Mouse (Mus musculus) heart, postnatal 25 days (tissue): Measurements from ENCODE around the gene Prrx1. TPM values are rescaled to one million over a fixed set of nuclear protein-coding genes. Genes with fewer than 3 reads are reported as not detected.

Source experiments
- DNase-seq: peaks from one replicate; pipeline ENCODE4 v3.0.0; 2022; ENCODE audit warnings: low spot score
- intact Hi-C: fragments of 180-260 bp; cut with DNase I; formaldehyde crosslinking; loops from one replicate; pipeline ENCODE4 v1.15.1; 2025
- total RNA-seq, 2 experiments: library from RNA; stranded (reverse); gene quantifications; 2 replicates each; pipeline ENCODE4 v1.2.3; 2021

The Prrx1 gene
- total RNA-seq, 2 experiments from 2014 or later = 32.7 to 35.6 TPM

- no peak for DNase-seq
- intact Hi-C loops = loop anchor here (5.0 kb wide), 1 partner anchor 88 kb away; the partner anchor contains the start of gene Gorab
Observed at GRCm38 (mm10) chr1:163313921-163314725, 613 bp upstream of the Prrx1 start.

DNA sequence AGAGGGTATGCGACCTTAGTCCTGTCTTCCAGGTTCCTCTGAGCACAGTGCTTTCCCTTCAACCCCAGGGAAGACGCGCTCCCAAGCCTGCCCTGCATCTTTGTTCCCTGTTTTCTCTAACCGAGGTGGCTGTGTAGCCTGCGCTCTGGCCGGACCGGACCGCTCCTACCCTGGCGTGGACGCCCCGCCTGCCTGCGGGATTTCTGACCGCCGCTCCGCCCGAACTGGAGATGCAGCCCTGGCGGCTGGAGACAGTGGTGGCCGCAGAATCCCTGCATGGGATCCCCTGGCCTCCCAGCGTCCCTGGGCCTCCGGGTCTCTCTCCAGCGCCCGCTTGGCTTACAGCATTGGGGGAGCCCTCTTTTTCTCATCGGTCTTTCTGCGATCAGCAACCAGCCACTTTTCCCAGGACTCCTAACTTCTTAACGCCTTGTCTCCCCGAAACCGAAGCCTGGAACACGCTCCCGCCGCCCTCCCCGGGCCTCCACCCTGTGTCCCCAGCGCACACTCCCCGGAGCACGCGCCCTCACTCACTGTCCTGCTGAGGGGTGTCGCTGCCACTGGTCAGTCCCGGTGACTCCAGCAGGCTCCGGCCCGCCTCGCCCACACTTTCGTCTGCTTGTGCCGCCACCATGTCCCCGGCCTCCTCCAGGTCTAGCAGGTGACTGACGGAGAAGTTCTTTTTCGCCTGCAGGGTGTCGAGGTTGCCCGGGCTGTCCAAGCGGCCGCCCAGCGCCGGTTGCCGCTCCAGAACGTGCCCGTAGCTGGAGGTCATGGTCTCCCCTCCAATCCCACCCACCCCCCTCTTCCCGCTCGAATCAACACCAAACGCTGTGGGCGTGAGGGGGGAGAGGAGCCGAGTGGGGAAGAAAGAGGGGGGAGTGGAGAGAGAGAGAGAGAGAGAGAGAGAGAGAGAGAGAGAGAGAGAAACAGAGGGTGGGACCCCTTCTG is 1.4 kb downstream of the Prrx1 start:
- DNase-seq = peak; percentile 46
- intact Hi-C loops = loop anchor here (5.0 kb wide), 1 partner anchor 90 kb away; the partner anchor contains the start of gene Gorab

DNA sequence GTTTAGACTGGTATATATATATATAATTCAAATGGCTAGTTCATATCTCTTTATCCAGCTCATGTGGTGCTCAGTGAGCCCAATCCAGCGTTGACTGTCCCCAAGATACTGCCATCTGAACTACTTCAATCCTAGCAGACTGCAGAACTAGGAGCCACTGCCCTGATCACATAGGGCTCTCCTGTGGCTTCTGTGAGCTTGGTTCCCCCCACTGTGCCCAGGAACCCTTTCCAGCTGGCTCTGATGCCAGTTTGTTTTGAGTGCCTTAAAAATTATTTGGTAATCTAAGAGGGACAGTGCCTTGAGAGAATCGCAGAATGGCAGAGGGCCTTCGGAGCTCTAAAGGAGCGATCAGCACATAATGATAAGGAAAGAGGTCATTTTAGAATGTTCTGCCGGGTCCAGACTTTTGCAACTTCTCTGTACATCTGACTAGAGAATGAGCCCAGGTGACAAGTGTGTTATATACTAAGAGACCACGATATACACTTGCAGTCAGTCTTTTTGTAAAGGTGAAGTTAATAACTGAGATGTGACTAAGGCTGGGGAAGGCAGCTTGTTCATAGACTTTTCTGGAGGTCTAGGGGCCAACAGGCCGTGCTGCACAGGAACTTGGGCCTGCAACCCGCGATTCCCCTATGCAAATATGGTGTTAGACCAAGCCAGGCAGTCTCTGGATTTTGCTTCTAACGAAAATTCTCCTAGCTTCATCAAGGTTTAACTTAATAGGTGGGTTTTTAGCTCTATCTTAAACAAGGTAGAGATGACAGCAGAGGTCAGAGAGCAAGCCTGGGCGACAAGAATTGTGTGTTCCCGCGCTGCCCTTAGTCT is 2.3 kb downstream of the Prrx1 start:
- intact Hi-C loops = loop anchor here (5.0 kb wide), 1 partner anchor 91 kb away; the partner anchor contains the start of gene Gorab
- DNase-seq = no peak

DNA sequence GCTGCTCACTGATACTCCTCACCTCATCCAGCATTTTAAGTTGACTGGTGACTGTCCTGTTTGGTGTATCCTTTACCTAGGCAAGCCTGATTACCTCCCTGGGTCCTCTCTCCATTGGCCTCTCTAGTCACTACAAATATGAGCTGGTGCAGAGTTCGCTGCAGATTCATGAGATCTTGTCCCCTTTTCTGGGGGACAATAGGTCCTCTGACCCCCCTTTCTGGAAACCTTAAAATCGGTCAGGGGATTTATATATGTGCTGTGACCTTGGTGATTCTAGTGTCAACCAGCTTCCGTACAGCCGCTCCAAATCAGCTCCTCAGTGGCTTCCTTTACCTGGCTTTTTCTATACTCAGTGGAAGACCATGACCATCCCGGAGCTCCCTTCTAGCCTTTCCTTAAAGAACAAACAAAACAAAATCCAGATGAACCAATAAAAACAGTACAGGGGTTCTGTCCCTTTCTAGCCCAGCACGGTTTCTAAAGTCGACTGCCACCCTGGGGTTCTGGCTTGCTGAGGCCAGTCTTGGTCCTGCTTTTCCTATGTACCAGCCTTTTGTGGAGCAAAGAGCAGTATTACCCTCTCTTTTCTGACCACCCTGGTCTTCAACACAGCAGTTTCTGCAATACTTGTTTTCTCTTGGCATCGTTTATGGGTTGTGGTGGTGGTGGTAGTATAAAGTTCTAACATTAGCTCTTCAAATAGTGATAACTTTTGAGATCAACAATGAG is 3.3 kb downstream of the Prrx1 start:
- intact Hi-C loops = loop anchor here (5.0 kb wide), 1 partner anchor 92 kb away; the partner anchor contains the start of gene Gorab
- DNase-seq = no peak

- intact Hi-C loops = no loop called here
- DNase-seq = no peak
Observed at GRCm38 (mm10) chr1:163309466-163309865, 4.0 kb downstream of the Prrx1 start.

GRCm38 (mm10) chr1:163308631-163309030 is 4.9 kb downstream of the Prrx1 start:
- intact Hi-C loops = no loop called here
- DNase-seq = no peak

DNA sequence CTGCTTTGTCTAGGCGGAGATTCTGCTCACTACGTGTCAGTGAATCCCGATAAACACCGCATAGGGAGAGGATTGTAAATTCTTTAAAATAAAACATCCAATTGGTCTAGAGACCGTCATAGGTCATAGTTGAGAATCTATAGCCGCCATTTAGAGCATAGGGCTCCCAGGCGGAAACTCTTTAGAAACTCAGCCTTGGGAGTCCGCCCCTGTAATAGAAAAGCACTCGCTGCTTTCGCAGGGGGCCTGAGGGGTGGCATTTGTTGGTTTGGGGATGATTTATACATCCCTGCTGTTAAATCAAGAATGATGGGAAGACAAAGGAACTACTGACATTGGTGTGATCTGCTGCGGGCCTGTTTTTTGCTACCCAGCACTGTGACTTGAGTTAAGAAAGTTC is 5.8 kb downstream of the Prrx1 start:
- DNase-seq = no peak
- intact Hi-C loops = loop anchor here (2.0 kb wide), 2 partner anchors 77 to 157 kb away; no protein-coding TSS in a partner anchor

DNA sequence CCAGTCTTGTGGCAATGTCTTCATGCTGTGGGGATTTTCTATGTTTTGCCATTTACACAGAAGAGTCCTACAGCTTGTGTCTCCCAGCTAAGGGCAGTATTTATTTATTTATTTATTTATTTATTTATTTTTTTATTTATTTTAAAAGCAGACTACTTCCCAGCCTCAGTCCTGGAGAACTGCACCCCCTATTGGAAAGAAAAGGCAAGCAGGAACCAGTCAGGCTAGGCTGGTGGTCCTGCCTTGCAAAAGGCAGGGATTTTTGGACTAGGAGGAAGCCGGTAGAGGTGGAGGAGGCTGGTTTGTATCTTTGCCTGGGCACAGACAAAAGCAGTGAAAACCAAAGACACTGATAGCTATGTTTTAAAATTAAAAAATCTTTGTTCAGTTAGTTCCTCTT is 7.6 kb downstream of the Prrx1 start:
- intact Hi-C loops = loop anchor here (2.0 kb wide), 2 partner anchors 75 to 155 kb away; no protein-coding TSS in a partner anchor
- no peak for DNase-seq

DNA sequence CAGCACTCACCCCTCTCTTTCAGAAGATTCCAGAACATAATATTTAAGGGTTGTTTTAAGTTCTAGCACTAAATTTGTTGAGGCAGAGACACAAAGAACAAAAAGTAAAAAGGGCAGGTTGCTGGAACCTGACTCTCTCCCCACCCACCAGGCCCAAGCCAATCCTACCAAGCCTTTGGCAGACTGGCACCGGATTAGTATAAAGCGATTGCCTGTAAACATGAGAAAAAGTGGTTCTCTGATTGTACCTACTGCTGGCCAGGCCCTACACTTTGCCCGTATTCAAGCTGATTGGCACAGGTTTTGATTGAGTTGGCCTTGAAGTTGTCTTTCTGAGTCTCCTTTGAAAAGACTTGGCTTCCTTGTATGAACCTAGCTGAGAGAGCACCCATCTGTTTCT is 8.7 kb downstream of the Prrx1 start:
- intact Hi-C loops = no loop called here
- DNase-seq = no peak

GRCm38 (mm10) chr1:163302292-163302691 is 11.2 kb downstream of the Prrx1 start:
- no peak for DNase-seq
- intact Hi-C loops = no loop called here

DNA sequence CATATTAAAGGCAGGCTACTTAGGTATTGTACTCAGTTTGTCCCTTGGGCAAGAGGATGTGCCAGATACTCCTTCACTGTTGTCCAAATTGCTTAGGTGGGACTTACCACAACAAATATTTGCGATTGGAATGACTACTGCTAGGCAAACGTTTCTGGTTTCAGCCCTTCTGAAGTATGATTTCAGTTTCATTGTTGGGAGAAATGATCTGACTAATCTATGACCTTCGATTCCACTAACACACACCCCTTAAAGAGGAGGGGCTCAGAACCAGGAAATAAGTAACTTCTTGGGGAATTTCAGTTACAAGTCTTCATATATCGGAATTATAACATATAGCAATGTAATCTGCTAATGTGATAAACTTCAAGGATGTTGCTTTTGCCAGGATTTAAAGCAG is 20.4 kb downstream of the Prrx1 start:
- DNase-seq = no peak
- intact Hi-C loops = no loop called here

GRCm38 (mm10) chr1:163291925-163292324 is 21.6 kb downstream of the Prrx1 start:
- no peak for DNase-seq
- intact Hi-C loops = no loop called here

DNA sequence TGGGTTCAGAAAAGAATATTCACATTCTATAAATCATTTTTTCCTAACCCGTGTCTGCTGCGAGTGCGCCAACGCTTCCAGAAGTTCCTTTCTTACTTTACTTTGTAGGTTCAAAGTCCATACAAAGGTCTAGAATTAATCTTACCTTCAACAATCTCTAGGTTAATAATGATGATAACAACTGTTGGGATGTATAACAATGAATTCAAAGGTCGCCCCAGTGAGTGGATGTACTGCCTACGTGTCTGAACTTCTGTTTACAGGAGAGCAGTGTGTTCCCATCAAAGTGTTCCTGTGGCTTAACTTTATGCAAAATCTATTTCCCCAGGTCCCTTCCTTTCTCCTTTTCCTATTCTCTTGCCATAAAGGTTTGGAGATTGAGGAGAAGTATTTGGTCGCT is 24.4 kb downstream of the Prrx1 start:
- intact Hi-C loops = no loop called here
- no peak for DNase-seq

GRCm38 (mm10) chr1:163285539-163285938 is 28.0 kb downstream of the Prrx1 start:
- intact Hi-C loops = no loop called here
- no peak for DNase-seq

- DNase-seq = no peak
- intact Hi-C loops = no loop called here
Observed at GRCm38 (mm10) chr1:163285136-163285535, 28.4 kb downstream of the Prrx1 start.

- no peak for DNase-seq
- intact Hi-C loops = no loop called here
Observed at GRCm38 (mm10) chr1:163283980-163284635, 29.4 kb downstream of the Prrx1 start.

DNA sequence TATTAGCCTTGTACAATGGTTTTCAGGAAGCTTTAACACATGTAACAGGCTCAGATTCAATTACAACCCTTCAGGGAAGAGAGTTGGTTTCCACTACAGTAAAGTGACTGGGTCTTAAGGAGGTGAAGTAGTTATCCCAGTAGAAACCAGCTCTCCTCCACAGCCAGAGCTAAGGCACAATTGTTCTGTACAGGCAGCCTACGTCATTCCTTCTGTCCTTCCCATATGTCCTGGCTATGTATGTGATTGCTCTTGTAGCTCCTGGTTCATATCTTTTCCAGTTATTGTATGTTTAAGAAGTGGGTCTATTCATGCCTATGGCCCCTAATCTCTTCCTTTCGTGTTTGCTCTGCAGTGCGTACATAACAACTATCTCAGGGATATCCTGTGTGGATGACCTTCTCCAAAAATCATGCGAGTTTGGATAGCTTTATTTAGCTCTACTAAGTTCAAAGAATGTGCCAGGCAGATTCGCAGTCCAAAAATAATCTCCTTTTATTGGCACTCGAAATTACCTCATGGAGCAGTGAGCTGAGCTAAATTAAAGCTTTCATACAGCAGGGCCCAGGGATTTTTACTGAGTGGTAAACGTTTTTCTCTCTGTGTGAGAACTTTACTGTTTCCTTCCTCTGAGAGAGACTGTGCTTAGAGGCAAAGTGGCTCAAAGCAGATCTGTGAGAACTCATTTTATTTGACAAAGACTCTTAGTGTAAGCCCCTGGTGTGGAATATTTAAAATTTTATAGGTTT is 31.9 kb downstream of the Prrx1 start:
- DNase-seq = no peak

DNA sequence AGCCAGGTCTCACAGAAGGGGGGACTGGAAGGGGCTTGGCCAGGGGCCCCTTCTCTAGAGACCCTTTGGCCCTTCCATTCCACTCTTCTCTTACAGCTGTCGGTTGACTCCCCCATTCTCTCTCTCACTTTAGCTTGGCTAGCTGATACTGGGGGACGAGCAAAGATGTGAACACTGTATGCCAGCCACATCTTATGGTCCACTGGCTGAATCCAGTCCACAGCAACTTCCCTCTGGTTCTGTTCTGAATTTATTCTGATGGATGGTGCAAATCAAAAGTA is 32.7 kb downstream of the Prrx1 start:
- DNase-seq = no peak
- intact Hi-C loops = no loop called here

More for the DNA sequence above, 31.9 kb downstream of the Prrx1 start:
- intact Hi-C loops = no loop called here
